Mouse (Mus musculus) testis, adult 2 months (tissue): Measurements from ENCODE around the gene Disc1. TPM values are rescaled to one million over a fixed set of nuclear protein-coding genes. Genes with fewer than 3 reads are reported as not detected.

Source experiments
- H3K27ac ChIP-seq: fragments of 200-500 bp; 2 replicates; pipeline ENCODE4 v1.5.1; 2012; ENCODE audit warnings: low read depth, low read length; ENCODE audit not compliant: control insufficient read depth, insufficient read depth
- H3K27me3 ChIP-seq: fragments of 200-500 bp; 2 replicates; pipeline ENCODE4 v1.6.1; 2012; ENCODE audit warnings: mild to moderate bottlenecking, low read length, moderate library complexity; ENCODE audit not compliant: control insufficient read depth, insufficient read depth
- H3K36me3 ChIP-seq: fragments of 200-500 bp; 2 replicates; pipeline ENCODE4 v1.6.1; 2012; ENCODE audit warnings: mild to moderate bottlenecking, low read length; ENCODE audit not compliant: control insufficient read depth, insufficient read depth
- H3K4me1 ChIP-seq: fragments of 200-500 bp; 2 replicates; pipeline ENCODE4 v1.6.1; 2012; ENCODE audit warnings: low read length; ENCODE audit not compliant: control insufficient read depth, insufficient read depth
- H3K4me3 ChIP-seq: fragments of 200-500 bp; 2 replicates; pipeline ENCODE4 v1.5.1; 2012; ENCODE audit warnings: low read depth, mild to moderate bottlenecking, low read length, moderate library complexity, mixed read lengths; ENCODE audit not compliant: control insufficient read depth
- CTCF ChIP-seq: fragments of 200-500 bp; IDR thresholded peaks from 2 replicates; pipeline ENCODE4 v1.5.1; 2012; ENCODE audit warnings: low read depth, mild to moderate bottlenecking, inconsistent platforms, low read length, moderate library complexity; ENCODE audit not compliant: control insufficient read depth, insufficient read depth, insufficient replicate concordance
- POLR2A ChIP-seq: fragments of 200-500 bp; IDR thresholded peaks from 2 replicates; pipeline ENCODE4 v1.6.1; 2012; ENCODE audit warnings: low read depth, mild to moderate bottlenecking, inconsistent platforms, low read length, moderate library complexity; ENCODE audit not compliant: control insufficient read depth
- polyA plus RNA-seq: library from polyadenylated mRNA; depleted of rRNA; stranded (reverse); fragments of >200 nt; gene quantifications from 2 replicates; pipeline ENCODE4 v1.2.3, GENCODE M21; 2012

The Disc1 gene
- polyA plus RNA-seq, 1 experiment, result 0.21 TPM

DNA sequence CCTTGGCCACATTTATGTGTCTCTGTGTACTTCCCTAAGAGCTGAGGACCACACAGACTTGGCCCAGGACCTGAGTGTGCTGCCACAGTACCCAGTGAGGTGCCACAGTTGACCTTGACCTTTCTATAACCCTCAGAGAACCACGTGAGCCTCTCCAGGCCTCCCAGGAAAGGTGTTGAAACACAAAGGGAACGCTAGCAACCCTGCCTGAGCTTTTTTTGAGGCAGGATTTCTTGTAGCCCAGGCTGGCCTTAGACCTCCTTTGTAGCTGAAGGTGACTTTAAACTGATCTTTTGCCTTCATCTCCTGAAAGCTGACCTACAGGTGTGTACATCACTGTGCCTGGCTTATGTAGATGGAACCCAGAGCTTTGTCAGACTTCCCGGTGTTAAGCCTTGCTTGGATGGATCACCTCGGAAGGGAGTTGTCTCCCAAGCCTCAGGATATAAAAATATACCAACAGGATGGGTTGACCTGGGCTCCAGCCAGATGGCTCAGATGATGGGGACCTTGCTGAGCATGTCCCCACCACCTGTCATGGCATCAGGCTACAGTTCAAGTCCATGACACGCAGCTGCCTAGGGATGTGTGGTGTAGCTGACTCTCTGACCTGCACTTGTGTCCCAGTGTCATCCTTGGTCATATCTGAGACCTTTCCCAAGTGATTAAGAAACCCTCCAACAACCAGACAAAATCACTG, 4.8 kb upstream of the Disc1 start:
- TF ChIP-seq POLR2A (no peak), CTCF (no peak)

DNA sequence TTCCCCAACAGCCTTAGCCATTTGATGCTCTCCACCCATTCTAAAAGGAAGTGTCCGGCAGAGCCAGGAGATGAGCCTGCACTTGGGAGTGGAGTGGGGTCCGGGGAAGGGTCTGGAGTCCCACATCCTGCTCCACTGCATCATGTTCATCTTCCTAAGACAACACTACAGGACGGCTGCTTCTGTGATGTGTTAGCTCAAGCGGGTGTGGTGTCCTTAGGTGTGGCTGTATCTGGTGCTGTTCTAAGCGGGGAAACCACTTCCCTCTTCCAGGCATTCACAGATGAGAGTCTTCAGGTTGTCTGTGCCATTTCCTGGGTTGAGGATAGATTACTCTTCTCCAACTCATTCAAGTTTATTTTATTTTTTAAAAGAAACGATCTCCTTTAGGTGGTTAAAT, 4.2 kb upstream of the Disc1 start:
- Histone ChIP-seq H3K27me3 (no peaks in the 10 kb centered on the region), H3K4me1 (peaks cover 9% of the 10 kb centered on the region), H3K36me3 (no peaks in the 10 kb centered on the region), H3K27ac (no peak overlapping the region), H3K4me3 (no peak overlapping the region)
- TF ChIP-seq CTCF, result no peak
- TF ChIP-seq POLR2A, result no peak

More for the DNA sequence above, 4.8 kb upstream of the Disc1 start:
- Histone ChIP-seq H3K27me3 (no peaks in the 10 kb centered on the region), H3K4me1 (peaks cover 5% of the 10 kb centered on the region), H3K4me3 (no peak overlapping the region), H3K36me3 (no peaks in the 10 kb centered on the region), H3K27ac (no peak overlapping the region)

DNA sequence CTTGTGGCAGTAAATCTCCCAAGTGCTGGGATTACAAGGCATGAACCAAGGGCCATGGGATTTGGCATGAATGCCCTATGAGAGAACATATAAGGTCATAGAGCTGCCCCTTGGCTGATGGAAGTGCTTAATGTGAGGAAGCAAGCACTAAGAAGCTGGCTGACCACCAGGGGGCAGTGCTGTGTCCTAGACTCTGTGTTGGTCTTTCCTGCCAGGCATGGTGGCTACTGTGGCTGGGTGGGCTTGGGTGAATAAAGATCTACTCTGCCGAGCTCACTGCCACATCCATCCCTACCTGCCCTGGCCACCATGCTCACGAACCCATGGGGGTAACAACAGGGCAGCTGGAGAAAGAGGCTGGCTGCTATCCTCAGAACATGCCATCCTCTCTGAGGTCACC, 2.0 kb upstream of the Disc1 start:
- no peak overlapping the region for H3K4me3 ChIP-seq
- no peaks in the 10 kb centered on the region for H3K27me3 ChIP-seq
- H3K4me1 ChIP-seq, result peaks cover 11% of the 10 kb centered on the region
- no peaks in the 10 kb centered on the region for H3K36me3 ChIP-seq
- no peak for TF ChIP-seq POLR2A
- peak; percentile 79; the same call in 1 of the 2 replicates for TF ChIP-seq CTCF
- no peak overlapping the region for H3K27ac ChIP-seq

DNA sequence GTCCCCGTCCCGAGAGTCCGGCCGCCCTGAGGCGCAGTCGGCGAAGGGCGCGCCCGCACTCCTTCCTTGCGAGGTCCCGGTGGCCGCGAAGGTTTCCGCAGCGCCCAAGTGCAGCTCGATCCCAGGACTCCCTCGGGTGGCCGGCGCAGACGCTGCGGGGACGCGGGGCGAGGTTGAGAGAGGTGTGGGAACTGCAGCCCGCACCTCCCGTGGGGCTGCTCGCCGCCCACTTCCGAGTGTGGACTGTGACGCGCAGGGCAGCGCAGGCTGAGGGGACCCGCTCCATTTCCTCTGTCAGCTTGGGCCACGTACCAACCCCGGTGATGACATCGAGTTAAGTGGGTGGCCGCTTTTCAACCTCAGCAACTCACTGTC, 428 bp downstream of the Disc1 start:
- Histone ChIP-seq H3K27ac (no peak overlapping the region), H3K36me3 (no peaks in the 10 kb centered on the region), H3K4me1 (peaks cover 11% of the 10 kb centered on the region), H3K27me3 (no peaks in the 10 kb centered on the region), H3K4me3 (peak overlapping the region; percentile 51)
- TF ChIP-seq POLR2A (no peak), CTCF (no peak)

DNA sequence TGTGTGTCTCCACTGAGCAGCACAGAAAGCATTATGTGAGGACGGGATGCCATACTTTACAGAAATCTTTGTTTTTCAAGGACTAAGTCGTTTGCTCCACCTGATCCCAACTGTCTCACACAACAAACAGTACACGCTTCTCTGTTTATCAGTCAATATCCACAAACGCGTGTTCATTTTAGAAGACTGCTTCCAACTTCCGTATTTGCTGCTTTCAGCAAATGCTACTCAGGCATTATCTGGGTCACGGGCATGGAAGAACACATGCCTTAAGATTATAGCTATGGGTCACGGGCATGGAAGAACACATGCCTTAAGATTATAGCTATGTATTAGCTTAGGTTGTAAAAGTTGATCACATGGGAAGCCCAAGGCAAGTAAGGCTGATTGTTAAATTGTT, 6.9 kb downstream of the Disc1 start:
- TF ChIP-seq CTCF, result no peak
- TF ChIP-seq POLR2A, result no peak
- H3K4me3 ChIP-seq, result no peak overlapping the region
- H3K27ac ChIP-seq, result no peak overlapping the region
- no peaks in the 10 kb centered on the region for H3K4me1 ChIP-seq
- H3K36me3 ChIP-seq, result no peaks in the 10 kb centered on the region
- no peaks in the 10 kb centered on the region for H3K27me3 ChIP-seq

DNA sequence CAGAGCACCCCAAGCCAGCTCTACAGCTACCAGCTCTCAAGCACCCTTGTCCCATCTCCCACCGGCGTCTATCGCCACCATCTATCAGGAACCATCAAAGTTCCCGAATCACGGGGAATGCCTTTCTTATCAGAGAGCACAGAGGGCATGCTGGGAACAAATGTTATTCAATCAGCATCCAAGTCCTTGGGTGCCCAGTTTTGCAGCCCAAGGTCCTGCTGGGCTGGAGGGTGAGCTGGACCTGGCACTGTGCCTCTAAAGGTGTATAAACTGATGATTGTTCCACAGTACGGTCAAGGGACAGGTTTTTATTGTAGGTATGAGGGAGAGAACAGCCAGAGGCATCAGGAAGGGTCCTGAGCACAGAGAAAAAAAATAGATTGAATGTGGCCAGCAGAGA, 11.6 kb downstream of the Disc1 start:
- H3K4me1 ChIP-seq, result no peaks in the 10 kb centered on the region
- H3K27me3 ChIP-seq, result no peaks in the 10 kb centered on the region
- no peak overlapping the region for H3K4me3 ChIP-seq
- H3K27ac ChIP-seq, result no peak overlapping the region
- no peaks in the 10 kb centered on the region for H3K36me3 ChIP-seq
- TF ChIP-seq CTCF (no peak), POLR2A (no peak)

DNA sequence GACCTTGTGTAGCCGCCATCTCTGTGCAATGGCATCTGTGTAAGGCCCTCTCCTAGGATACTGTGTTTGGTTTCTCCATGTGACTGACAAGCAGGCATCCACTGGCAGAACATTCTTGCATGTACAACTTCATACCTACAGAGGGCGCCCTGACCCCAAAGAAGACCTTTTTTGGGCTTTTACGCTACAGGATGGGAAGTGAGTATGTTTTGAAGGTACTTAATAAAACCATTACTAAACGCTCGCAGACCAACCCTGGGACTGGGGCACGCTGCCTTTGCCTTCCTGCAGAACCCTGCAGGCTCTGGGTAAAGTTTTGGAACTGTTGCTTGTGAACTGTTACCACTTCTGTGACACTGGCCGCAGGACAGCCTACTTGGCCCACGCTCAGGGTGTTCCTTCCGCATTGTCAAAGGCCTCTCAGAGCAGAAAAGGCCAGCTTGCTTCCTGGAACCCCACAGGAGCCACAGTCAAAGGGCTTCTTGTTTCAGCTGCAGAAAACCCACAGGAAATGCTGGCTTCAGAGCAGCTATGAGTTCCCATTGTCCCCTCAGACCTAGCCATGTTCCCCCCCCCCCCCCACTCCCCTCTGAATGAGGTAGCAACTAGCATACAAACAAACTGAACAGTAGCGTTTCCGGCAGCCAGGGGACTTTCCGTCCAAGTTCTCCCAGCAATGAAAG, 13.1 kb downstream of the Disc1 start:
- TF ChIP-seq CTCF (no peak), POLR2A (no peak)
- Histone ChIP-seq H3K27ac (no peak overlapping the region), H3K27me3 (no peaks in the 10 kb centered on the region), H3K4me1 (no peaks in the 10 kb centered on the region), H3K4me3 (no peak overlapping the region), H3K36me3 (no peaks in the 10 kb centered on the region)
